Mouse (Mus musculus) embryonic facial prominence, embryonic 11.5 days (tissue): ENCODE results near the gene Mrln. TPM values are rescaled to one million over a fixed set of nuclear protein-coding genes. Genes with fewer than 3 reads are reported as not detected.

Experiments
- ATAC-seq: fragments of 200-750 bp; cut with Nextera tagmentation; replicated peaks from 2 replicates; pipeline ENCODE4 v1.8.0; 2017; ENCODE audit warnings: low read depth; ENCODE audit not compliant: insufficient number of reproducible peaks, low FRiP score, low TSS enrichment
- DNase-seq: peaks from one replicate; pipeline ENCODE4 v3.0.0-alpha.2; 2015; ENCODE audit warnings: low spot score
- H3K27ac ChIP-seq: fragments of 300-500 bp; sonication (generic); replicated peaks from 2 replicates; pipeline ENCODE4 v1.5.1; 2014; ENCODE audit warnings: mild to moderate bottlenecking, low read depth, low read length, control low read depth
- H3K27me3 ChIP-seq: fragments of 300-500 bp; sonication (generic); 2 replicates; pipeline ENCODE4 v1.6.1; 2014; ENCODE audit warnings: mild to moderate bottlenecking, low read length, moderate library complexity, mixed read lengths; ENCODE audit not compliant: control insufficient read depth, insufficient read depth
- H3K36me3 ChIP-seq: fragments of 300-500 bp; sonication (generic); replicated peaks from 2 replicates; pipeline ENCODE4 v1.6.1; 2014; ENCODE audit warnings: low read depth, mild to moderate bottlenecking, low read length, moderate library complexity, mixed read lengths; ENCODE audit not compliant: control insufficient read depth, insufficient read depth
- H3K4me1 ChIP-seq: fragments of 300-500 bp; sonication (generic); 2 replicates; pipeline ENCODE4 v1.6.1; 2014; ENCODE audit warnings: low read length, mixed read lengths; ENCODE audit not compliant: control insufficient read depth, insufficient read depth
- H3K4me2 ChIP-seq: fragments of 300-500 bp; sonication (generic); 2 replicates; pipeline ENCODE4 v1.6.1; 2014; ENCODE audit warnings: low read depth, mild to moderate bottlenecking, control low read depth, low read length, moderate library complexity
- H3K4me3 ChIP-seq: fragments of 300-500 bp; sonication (generic); 2 replicates; pipeline ENCODE4 v1.5.1; 2014; ENCODE audit warnings: low read depth, low read length, control low read depth
- H3K9ac ChIP-seq: fragments of 300-500 bp; sonication (generic); replicated peaks from 2 replicates; pipeline ENCODE4 v1.6.1; 2014; ENCODE audit warnings: mild to moderate bottlenecking, control low read depth, low read length
- H3K9me3 ChIP-seq: fragments of 300-500 bp; sonication (generic); replicated peaks from 2 replicates; pipeline ENCODE4 v1.6.1; 2016; ENCODE audit warnings: mild to moderate bottlenecking, low read length, inconsistent platforms, mixed read lengths; ENCODE audit not compliant: control insufficient read depth
- WGBS: fragments of 180-500 bp; shearing (Covaris S2); extraction: QIAGEN DNeasy Blood & Tissue Kit; methylation state at CpG from one replicate; pipeline ENCODE4 v1.1.7; 2014; 5-methylcytosine and 5-hydroxymethylcytosine counted together
- polyA plus RNA-seq: library from polyadenylated mRNA; unstranded; fragments of >200 nt; fragmentation: Nextera tagmentation; extraction: Ambion mirVana; gene quantifications from 2 replicates; pipeline ENCODE4 v1.2.1, GENCODE M21; 2014

The Mrln gene
- polyA plus RNA-seq, 1 experiment from 2014 or later, result 6.1 TPM

- no peak for ATAC-seq
- H3K9ac ChIP-seq, result no peak overlapping the region
- H3K9me3 ChIP-seq, result no peaks in the 10 kb centered on the region
- H3K27me3 ChIP-seq, result no peaks in the 10 kb centered on the region
- H3K4me2 ChIP-seq, result no peak overlapping the region
- WGBS, result 90% methylated on average over 4 of the region's 4 CpGs
- H3K27ac ChIP-seq, result no peak overlapping the region
- no peak overlapping the region for H3K4me3 ChIP-seq
- no peak for DNase-seq
- H3K36me3 ChIP-seq, result no peaks in the 10 kb centered on the region
- H3K4me1 ChIP-seq, result no peaks in the 10 kb centered on the region
Observed at GRCm38 (mm10) chr10:70263681-70264189, 59.3 kb downstream of the Mrln start.

DNA sequence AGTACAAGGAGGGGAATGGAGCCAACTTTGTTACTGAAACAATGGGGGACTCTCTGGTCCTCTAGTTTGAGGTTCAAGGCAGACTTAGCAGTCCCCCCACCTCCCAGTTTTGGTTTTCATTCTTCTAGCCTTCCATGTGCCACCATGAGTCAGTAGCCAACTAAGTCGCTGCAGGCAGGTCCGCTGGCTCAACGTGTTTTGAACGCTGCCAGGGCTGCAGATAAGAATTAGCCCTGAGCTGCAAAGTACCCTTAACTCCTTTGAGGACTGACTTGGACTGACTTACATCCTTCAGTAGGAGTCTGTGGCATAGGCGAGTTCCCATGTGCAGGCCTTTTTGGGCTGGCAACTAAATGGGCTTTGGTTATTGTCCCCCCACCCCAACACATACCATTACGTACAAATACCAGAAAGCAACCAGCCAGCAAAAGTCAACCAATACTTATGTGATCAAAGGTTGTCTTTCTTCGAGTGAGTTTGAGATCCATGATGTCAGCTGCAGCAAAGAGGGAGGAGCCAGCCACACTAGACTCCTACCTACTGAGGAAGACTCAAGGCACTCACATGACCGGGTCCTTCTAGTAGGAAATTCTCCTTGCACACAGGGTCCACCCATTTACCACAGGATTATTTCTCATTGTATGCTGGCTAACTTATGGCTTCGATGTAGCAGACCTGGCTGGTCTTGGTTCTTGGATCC, 60.0 kb downstream of the Mrln start:
- 88% methylated on average over 9 of the region's 9 CpGs for WGBS
- Histone ChIP-seq H3K36me3 (no peaks in the 10 kb centered on the region), H3K9ac (no peak overlapping the region), H3K4me1 (no peaks in the 10 kb centered on the region), H3K27me3 (no peaks in the 10 kb centered on the region), H3K27ac (no peak overlapping the region), H3K4me3 (no peak overlapping the region), H3K9me3 (no peaks in the 10 kb centered on the region), H3K4me2 (no peak overlapping the region)
- no peak for DNase-seq
- ATAC-seq, result no peak

DNA sequence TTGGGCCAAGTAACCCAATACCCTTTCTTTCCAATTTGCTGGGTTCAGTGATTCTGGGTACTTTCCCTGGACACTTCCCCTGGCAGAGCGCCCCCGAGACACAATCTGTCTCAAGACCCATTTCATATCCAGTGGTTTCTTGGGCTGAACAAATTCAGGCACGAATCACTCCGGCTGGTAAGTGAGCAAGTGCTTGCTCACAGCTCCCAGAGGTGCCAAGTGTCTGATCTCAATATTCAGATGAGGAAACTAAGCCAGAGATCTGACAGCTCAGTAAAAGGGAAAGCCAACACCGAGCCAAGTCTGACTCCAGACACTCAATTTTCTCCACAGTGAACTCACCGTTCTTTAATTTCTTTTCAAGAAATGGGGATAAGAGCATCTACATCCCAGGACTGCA, 62.0 kb downstream of the Mrln start:
- Histone ChIP-seq H3K9me3 (no peaks in the 10 kb centered on the region), H3K36me3 (no peaks in the 10 kb centered on the region), H3K4me2 (no peak overlapping the region), H3K4me1 (no peaks in the 10 kb centered on the region), H3K27ac (no peak overlapping the region), H3K9ac (no peak overlapping the region), H3K27me3 (no peaks in the 10 kb centered on the region), H3K4me3 (no peak overlapping the region)
- WGBS, result 90% methylated on average over 6 of the region's 6 CpGs
- DNase-seq (no peak), ATAC-seq (no peak)

DNA sequence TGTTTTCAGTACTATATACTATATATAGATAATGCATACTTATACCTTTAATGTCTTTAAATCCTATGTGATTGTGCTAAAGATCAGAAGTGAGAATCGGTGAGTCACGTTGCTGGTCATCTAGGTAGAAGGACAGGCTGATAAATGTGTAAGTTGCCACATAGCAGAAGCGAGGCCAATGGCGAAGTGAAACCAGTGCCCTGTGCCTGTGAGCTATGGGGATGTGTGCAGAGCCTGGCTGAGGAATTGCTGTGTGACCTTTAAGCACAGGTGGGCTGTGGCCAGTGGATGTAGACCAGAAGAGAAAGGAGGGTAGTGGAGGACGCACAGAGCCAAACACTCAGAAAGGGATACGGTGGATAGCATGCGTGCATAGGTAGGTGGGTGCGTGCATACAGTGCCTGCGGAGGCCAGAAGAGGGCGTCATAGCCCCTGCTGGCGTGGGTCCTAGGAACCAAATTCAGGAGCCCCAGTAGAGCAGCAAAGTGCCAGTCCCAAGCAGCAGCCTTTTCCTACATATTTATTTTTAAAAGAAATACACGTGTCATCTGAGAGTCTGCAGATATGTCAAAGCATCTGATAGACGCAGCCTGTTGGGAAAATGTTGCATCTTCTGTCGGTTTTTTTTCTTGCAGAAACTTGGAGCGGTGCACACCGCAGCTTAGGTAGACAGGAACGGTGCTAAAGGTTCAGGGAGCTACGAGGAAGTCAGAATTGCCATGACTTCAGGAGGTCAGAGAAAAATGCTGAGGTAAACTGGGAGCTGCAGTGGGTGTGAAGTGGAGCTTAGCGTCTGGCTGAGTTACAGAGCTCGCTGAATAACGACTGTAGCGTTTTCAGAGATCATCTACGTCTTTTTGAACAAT, 64.3 kb downstream of the Mrln start:
- Histone ChIP-seq H3K4me2 (no peak overlapping the region), H3K4me3 (no peak overlapping the region), H3K4me1 (no peaks in the 10 kb centered on the region), H3K9me3 (no peaks in the 10 kb centered on the region), H3K27me3 (no peaks in the 10 kb centered on the region), H3K9ac (no peak overlapping the region), H3K27ac (no peak overlapping the region), H3K36me3 (no peaks in the 10 kb centered on the region)
- WGBS, result 79% methylated on average over 23 of the region's 23 CpGs
- DNase-seq, result no peak
- ATAC-seq, result no peak

Other genes with a start within 250 kb of the Mrln start
- gene Ccdc6, start 107.5 kb upstream of the Mrln start, polyA plus RNA-seq, result 20.2 and 20.8 TPM in 2 replicates
- gene Slc16a9, start 40.4 kb downstream of the Mrln start, polyA plus RNA-seq, result 0.69 and 0.84 TPM in 2 replicates
- gene Fam13c, start 235.8 kb downstream of the Mrln start, polyA plus RNA-seq, result 11.4 and 13.7 TPM in 2 replicates